Comparison of ENCODE assay signal across 21 mouse cellular contexts in the genomic region with DNA sequence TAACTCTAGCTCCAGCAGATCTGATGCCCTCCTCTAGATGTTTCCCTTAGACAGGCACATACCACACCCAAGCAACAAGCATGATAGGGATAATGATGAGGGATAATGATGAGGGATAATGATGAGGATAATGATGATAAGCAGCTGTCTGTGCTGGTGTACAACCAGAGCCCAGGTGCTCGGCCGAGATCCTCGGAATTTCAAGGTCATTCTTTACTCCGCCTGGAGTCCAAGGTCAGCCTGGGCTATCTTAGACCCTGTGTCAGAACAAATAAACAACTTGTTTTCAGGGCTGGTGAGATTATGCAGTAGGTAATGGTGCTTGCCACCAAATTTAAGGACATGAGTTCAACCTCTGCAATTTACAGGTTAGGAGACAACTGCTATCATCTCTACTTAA. TPM values are rescaled to one million over a fixed set of nuclear protein-coding genes. Genes with fewer than 3 reads are reported as not detected.
DNase-seq lines count a peak whose midpoint lies in the region; ATAC-seq and TF ChIP-seq lines count a peak whose summit lies in the region.
"Had no signal": no experiment of that assay in that cellular context is flagged by ENCODE, and none has a peak within 500 bp of the region (broad histone marks: within the 10 kb centered on the region; RNA-seq: fewer than 3 reads in every experiment).

No protein-coding gene starts in this region.

- H3K9ac ChIP-seq in hindbrain, embryonic 12.5 days, result no peak overlapping the region
- H3K9ac ChIP-seq: embryonic facial prominence, embryonic 12.5 days; forebrain, embryonic 13.5 days; forebrain, embryonic 15.5 days; forebrain, postnatal 0 days had no signal

- TF ChIP-seq POLR2A in thymus, adult 2 months (IDR thresholded peaks at IDR 0.05; ENCODE audit: control insufficient read depth, extremely low read depth, insufficient read depth, low read length, poor library complexity), result no peak

- H3K9me3 ChIP-seq in hindbrain, embryonic 12.5 days (replicated peaks), result no peaks in the 10 kb centered on the region
- H3K9me3 ChIP-seq: embryonic facial prominence, embryonic 10.5 days; embryonic facial prominence, embryonic 12.5 days; forebrain, embryonic 13.5 days; forebrain, embryonic 15.5 days; G1E had no signal

- DNase-seq in ES-CJ7 (ENCODE audit: low read depth, low spot score) (peak; percentile 65), R1 (ENCODE audit: low read depth, low spot score) (peak; percentile 68)
- DNase-seq in thymus, adult 2 months, result no peak
- DNase-seq: adrenal gland, adult 8-10 months; adrenal gland, postnatal 14 days; adrenal gland, postnatal 36 days; cerebellum, adult 11-12 months; cerebellum, adult 2 months; cerebellum, adult 9-10 months; cerebellum, postnatal 10 days; cerebellum, postnatal 25 days; forebrain, postnatal 0 days had no signal

- no peak overlapping the region for H3K4me2 ChIP-seq in hindbrain, embryonic 12.5 days (replicated peaks)
- H3K4me2 ChIP-seq: embryonic facial prominence, embryonic 12.5 days; forebrain, embryonic 13.5 days; forebrain, embryonic 15.5 days had no signal

- 92% methylated on average over 4 of the region's 4 CpGs for WGBS in hindbrain, embryonic 12.5 days
- WGBS in thymus, adult 2 months, result 97% methylated on average over 4 of the region's 4 CpGs

- H3K27me3 ChIP-seq in hindbrain, embryonic 12.5 days, result no peaks in the 10 kb centered on the region
- no peaks in the 10 kb centered on the region for H3K27me3 ChIP-seq in thymus, adult 2 months (ENCODE audit: control insufficient read depth, insufficient read depth, low read length)
- H3K27me3 ChIP-seq: embryonic facial prominence, embryonic 12.5 days; forebrain, embryonic 13.5 days; forebrain, embryonic 15.5 days had no signal

- H3K27ac ChIP-seq in hindbrain, embryonic 12.5 days, result no peak overlapping the region
- no peak overlapping the region for H3K27ac ChIP-seq in thymus, adult 2 months (ENCODE audit: control insufficient read depth, insufficient read depth, low read length)
- H3K27ac ChIP-seq: embryonic facial prominence, embryonic 10.5 days; embryonic facial prominence, embryonic 12.5 days; forebrain, embryonic 13.5 days; forebrain, embryonic 15.5 days had no signal

- no peak for TF ChIP-seq CTCF in thymus, adult 2 months (IDR thresholded peaks at IDR 0.05; ENCODE audit: borderline replicate concordance, control insufficient read depth, extremely low read depth, insufficient read depth, low read length, poor library complexity)

- ATAC-seq in frontal cortex, adult (ENCODE audit: low TSS enrichment), result no peak
- ATAC-seq in hindbrain, embryonic 12.5 days (ENCODE audit: low FRiP score), result no peak
- ATAC-seq: activated CD4-positive, CD25-positive, alpha-beta regulatory T cell, adult 4 months; forebrain, embryonic 13.5 days; forebrain, embryonic 15.5 days; forebrain, postnatal 0 days; Patski had no signal

- no peaks in the 10 kb centered on the region for H3K36me3 ChIP-seq in hindbrain, embryonic 12.5 days
- no peaks in the 10 kb centered on the region for H3K36me3 ChIP-seq in thymus, adult 2 months (ENCODE audit: control insufficient read depth, insufficient read depth, low read length)
- H3K36me3 ChIP-seq: embryonic facial prominence, embryonic 10.5 days; embryonic facial prominence, embryonic 12.5 days; forebrain, embryonic 15.5 days; G1E had no signal

- H3K4me3 ChIP-seq in hindbrain, embryonic 12.5 days, result no peak overlapping the region
- H3K4me3 ChIP-seq in thymus, adult 2 months (ENCODE audit: control insufficient read depth, insufficient read depth, low read length), result no peak overlapping the region
- H3K4me3 ChIP-seq: embryonic facial prominence, embryonic 10.5 days; embryonic facial prominence, embryonic 12.5 days; forebrain, embryonic 13.5 days; forebrain, embryonic 15.5 days had no signal

- no peaks in the 10 kb centered on the region for H3K4me1 ChIP-seq in hindbrain, embryonic 12.5 days
- H3K4me1 ChIP-seq in thymus, adult 2 months (replicated peaks; ENCODE audit: control insufficient read depth, insufficient read depth, low read length), result no peaks in the 10 kb centered on the region; the same call in 1 of the 2 replicates
- H3K4me1 ChIP-seq: embryonic facial prominence, embryonic 10.5 days; embryonic facial prominence, embryonic 12.5 days; forebrain, embryonic 13.5 days; forebrain, embryonic 15.5 days had no signal

RNA-seq across cellular contexts. Expression of gene Suz12, which starts 6.0 kb away (rescaled TPM):
- 26.3 and 26.4 TPM in 2 replicates for polyA plus RNA-seq in hindbrain, embryonic 12.5 days (2016; fragmentation: Nextera tagmentation; extraction: Ambion mirVana)
- polyA plus RNA-seq in thymus, adult 2 months (2012; rRNA removed), result 14.7 and 17.3 TPM in 2 replicates

RNA-seq across cellular contexts. Expression of gene Utp6, which starts 24.7 kb away (rescaled TPM):
- 50.6 and 66.1 TPM in 2 replicates for polyA plus RNA-seq in hindbrain, embryonic 12.5 days (2016; fragmentation: Nextera tagmentation; extraction: Ambion mirVana)
- 7.8 and 8.2 TPM in 2 replicates for polyA plus RNA-seq in thymus, adult 2 months (2012; rRNA removed)
